Mouse (Mus musculus): ENCODE results near the gene Lif. TPM values are rescaled to one million over a fixed set of nuclear protein-coding genes. Genes with fewer than 3 reads are reported as not detected.

Lif gene
- polyA plus RNA-seq, 1 experiment from 2014 or later: 0.36 TPM

GRCm38 (mm10) chr11:4268500-4268899 lies 11.1 kb downstream of the Lif start:
- Histone ChIP-seq H3K4me3 (no peak overlapping the region), H3K36me3 (replicated peaks) (no peaks in the 10 kb centered on the region), H3K27me3 (replicated peaks; ENCODE audit: low read depth, poor library complexity, severe bottlenecking) (peaks cover 89% of the 10 kb centered on the region), H3K27ac (replicated peaks) (no peak overlapping the region), H3K4me1 (peaks cover 35% of the 10 kb centered on the region), H3K9me3 (no peaks in the 10 kb centered on the region)
- WGBS: 85% methylated on average over 6 of the region's 6 CpGs
- no peak for DNase-seq (ENCODE audit: low spot score)

DNA sequence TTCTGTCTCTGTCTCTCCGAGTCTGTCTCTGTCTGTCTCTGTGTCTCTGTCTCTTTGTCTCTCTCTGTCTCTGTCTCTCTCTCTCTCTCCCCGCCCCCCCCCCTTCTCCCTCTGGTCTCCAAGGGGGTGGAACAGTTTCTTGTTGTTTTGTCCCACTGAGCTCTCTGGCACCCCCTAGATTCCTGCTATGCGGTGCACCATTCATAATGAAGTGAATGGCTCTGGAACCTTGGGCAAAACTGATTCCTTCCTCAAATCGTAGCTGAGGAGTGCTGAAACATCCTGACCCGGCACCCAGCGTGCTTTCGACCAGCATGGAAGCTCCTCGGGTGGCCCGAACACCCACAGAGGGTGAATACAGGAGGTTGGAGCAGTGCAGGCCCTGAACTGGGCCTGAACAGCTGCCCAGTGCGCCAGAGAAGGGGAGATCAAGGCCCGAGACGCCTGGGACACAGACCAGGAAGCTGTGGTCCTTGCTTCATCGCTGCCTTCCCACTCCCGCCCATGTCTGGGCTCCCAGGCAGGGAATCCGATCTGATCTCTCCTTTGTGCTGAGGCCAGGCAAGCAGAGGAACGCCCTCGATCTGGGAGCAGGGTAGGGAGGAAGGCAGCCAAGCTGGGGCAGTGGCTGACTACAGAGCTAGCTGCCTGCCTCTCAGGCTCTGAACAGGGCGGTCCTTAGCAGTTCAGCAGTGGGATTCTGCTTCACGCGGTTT lies 13.5 kb downstream of the Lif start:
- peak; percentile 50 for DNase-seq (ENCODE audit: low spot score)
- H3K27ac ChIP-seq (replicated peaks): peak overlapping the region; percentile 67
- H3K27me3 ChIP-seq (replicated peaks; ENCODE audit: low read depth, poor library complexity, severe bottlenecking): peaks cover 65% of the 10 kb centered on the region
- WGBS: 16% methylated on average over 20 of the region's 20 CpGs
- H3K9me3 ChIP-seq: no peaks in the 10 kb centered on the region
- no peaks in the 10 kb centered on the region for H3K36me3 ChIP-seq (replicated peaks)
- peaks cover 30% of the 10 kb centered on the region for H3K4me1 ChIP-seq
- no peak overlapping the region for H3K4me3 ChIP-seq

- no peak overlapping the region for H3K27ac ChIP-seq (replicated peaks)
- no peak overlapping the region for H3K4me3 ChIP-seq
- no peaks in the 10 kb centered on the region for H3K9me3 ChIP-seq
- WGBS: 52% methylated on average over 11 of the region's 11 CpGs
- H3K27me3 ChIP-seq (replicated peaks; ENCODE audit: low read depth, poor library complexity, severe bottlenecking): peaks cover 59% of the 10 kb centered on the region
- peaks cover 31% of the 10 kb centered on the region for H3K4me1 ChIP-seq
- no peaks in the 10 kb centered on the region for H3K36me3 ChIP-seq (replicated peaks)
- no peak for DNase-seq (ENCODE audit: low spot score)
These were observed 14.2 kb downstream of the Lif start for GRCm38 (mm10) chr11:4271544-4271943.

- Histone ChIP-seq H3K4me3 (no peak overlapping the region), H3K9me3 (no peaks in the 10 kb centered on the region), H3K27me3 (replicated peaks; ENCODE audit: low read depth, poor library complexity, severe bottlenecking) (peaks cover 10% of the 10 kb centered on the region), H3K36me3 (replicated peaks) (no peaks in the 10 kb centered on the region), H3K4me1 (peaks cover 17% of the 10 kb centered on the region), H3K27ac (replicated peaks) (no peak overlapping the region)
- 79% methylated on average over 11 of the region's 11 CpGs for WGBS
- no peak for DNase-seq (ENCODE audit: low spot score)
These were observed 19.1 kb downstream of the Lif start for GRCm38 (mm10) chr11:4276411-4276861.

GRCm38 (mm10) chr11:4279909-4280308 lies 22.6 kb downstream of the Lif start:
- Histone ChIP-seq H3K9me3 (no peaks in the 10 kb centered on the region), H3K36me3 (replicated peaks) (no peaks in the 10 kb centered on the region), H3K27me3 (replicated peaks; ENCODE audit: low read depth, poor library complexity, severe bottlenecking) (no peaks in the 10 kb centered on the region; the same call in none of the 2 replicates), H3K4me1 (peaks cover 34% of the 10 kb centered on the region), H3K4me3 (no peak overlapping the region), H3K27ac (replicated peaks) (0 out of 2 replicates have a peak overlapping the region, but pooled peaks have one; percentile 14)
- WGBS: 61% methylated on average over 7 of the region's 7 CpGs
- DNase-seq (ENCODE audit: low spot score): no peak

- 88% methylated on average over 6 of the region's 6 CpGs for WGBS
These were observed 24.5 kb downstream of the Lif start for GRCm38 (mm10) chr11:4281852-4282251.

GRCm38 (mm10) chr11:4283627-4284026 lies 26.3 kb downstream of the Lif start:
- Histone ChIP-seq H3K27me3 (replicated peaks; ENCODE audit: low read depth, poor library complexity, severe bottlenecking) (peaks cover 6% of the 10 kb centered on the region), H3K9me3 (no peaks in the 10 kb centered on the region), H3K36me3 (replicated peaks) (no peaks in the 10 kb centered on the region), H3K4me1 (peaks cover 23% of the 10 kb centered on the region), H3K4me3 (no peak overlapping the region), H3K27ac (replicated peaks) (peak overlapping the region; percentile 57)
- peak; percentile 90 for DNase-seq (ENCODE audit: low spot score)
- 5% methylated on average over 4 of the region's 4 CpGs for WGBS

More at GRCm38 (mm10) chr11:4281852-4282251, 24.5 kb downstream of the Lif start:
- H3K9me3 ChIP-seq: no peaks in the 10 kb centered on the region
- H3K27ac ChIP-seq (replicated peaks): no peak overlapping the region
- DNase-seq (ENCODE audit: low spot score): no peak
- no peaks in the 10 kb centered on the region; the same call in none of the 2 replicates for H3K27me3 ChIP-seq (replicated peaks; ENCODE audit: low read depth, poor library complexity, severe bottlenecking)
- H3K36me3 ChIP-seq (replicated peaks): no peaks in the 10 kb centered on the region
- no peak overlapping the region for H3K4me3 ChIP-seq
- peaks cover 23% of the 10 kb centered on the region for H3K4me1 ChIP-seq

GRCm38 (mm10) chr11:4289280-4289679 lies 31.9 kb downstream of the Lif start:
- Histone ChIP-seq H3K36me3 (replicated peaks) (no peaks in the 10 kb centered on the region), H3K9me3 (no peaks in the 10 kb centered on the region), H3K27me3 (replicated peaks; ENCODE audit: low read depth, poor library complexity, severe bottlenecking) (peaks cover 33% of the 10 kb centered on the region), H3K4me1 (peaks cover 2% of the 10 kb centered on the region; the same call in 1 of the 2 replicates), H3K27ac (replicated peaks) (no peak overlapping the region), H3K4me3 (no peak overlapping the region)
- no peak for DNase-seq (ENCODE audit: low spot score)
- 61% methylated on average over 3 of the region's 3 CpGs for WGBS

DNA sequence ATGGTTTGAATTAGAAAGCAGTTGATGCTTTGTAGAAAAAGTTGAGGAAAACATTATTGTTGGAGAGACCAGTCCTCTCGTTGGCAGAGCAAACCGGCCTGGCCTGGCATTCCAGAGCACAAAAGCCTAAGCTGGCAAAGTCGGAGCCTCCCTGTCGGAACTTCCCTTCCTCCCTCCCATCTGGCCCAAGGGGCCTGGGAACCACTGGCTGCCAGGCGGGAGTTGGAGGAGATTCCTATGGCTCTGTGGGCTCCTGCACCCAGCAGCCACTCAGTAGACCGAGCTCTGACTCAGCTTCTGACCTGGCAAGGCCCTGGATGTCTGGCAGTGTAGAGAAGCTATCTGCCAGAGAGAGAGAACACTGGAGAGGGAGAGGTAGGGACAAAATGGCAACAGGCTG lies 34.3 kb downstream of the Lif start:
- no peaks in the 10 kb centered on the region for H3K9me3 ChIP-seq
- H3K36me3 ChIP-seq (replicated peaks): no peaks in the 10 kb centered on the region
- peaks cover 49% of the 10 kb centered on the region for H3K27me3 ChIP-seq (replicated peaks; ENCODE audit: low read depth, poor library complexity, severe bottlenecking)
- DNase-seq (ENCODE audit: low spot score): no peak
- no peak overlapping the region for H3K4me3 ChIP-seq
- WGBS: 76% methylated on average over 6 of the region's 6 CpGs
- no peak overlapping the region for H3K27ac ChIP-seq (replicated peaks)
- peaks cover 11% of the 10 kb centered on the region for H3K4me1 ChIP-seq

DNA sequence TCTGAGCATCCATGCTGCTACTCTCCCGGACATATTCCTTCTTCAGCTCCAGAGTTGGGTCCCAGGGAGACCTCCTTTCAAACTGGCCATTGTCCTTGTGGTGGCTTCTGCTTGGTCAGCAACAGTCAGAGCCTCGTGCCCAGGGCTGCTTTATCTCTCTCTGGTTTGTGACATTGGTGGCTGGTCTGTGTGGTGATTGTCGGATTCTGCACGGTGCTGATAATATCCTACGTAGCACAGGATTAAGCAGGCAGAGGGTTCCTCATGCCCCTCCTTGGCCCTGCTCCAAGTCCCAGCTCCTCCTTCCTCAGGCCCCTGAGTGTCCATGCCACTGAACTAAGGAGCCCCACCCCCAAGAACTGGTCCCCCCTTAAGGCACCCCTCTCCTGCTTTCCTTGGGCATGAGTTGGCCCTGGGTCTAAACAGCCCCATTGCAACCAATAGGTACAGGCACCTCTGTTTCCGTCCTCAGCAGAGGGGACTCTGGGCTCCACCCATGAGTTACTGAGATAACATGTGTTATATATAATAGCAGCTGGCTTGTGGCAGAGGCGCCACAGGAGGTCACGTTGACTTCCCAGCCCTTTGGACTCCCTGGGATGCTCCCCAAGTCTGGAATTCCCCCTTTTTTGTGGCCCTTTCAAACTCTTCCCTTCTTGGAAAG lies 35.0 kb downstream of the Lif start:
- Histone ChIP-seq H3K36me3 (replicated peaks) (no peaks in the 10 kb centered on the region), H3K27ac (replicated peaks) (no peak overlapping the region), H3K4me1 (peaks cover 16% of the 10 kb centered on the region), H3K4me3 (no peak overlapping the region), H3K27me3 (replicated peaks; ENCODE audit: low read depth, poor library complexity, severe bottlenecking) (peaks cover 52% of the 10 kb centered on the region), H3K9me3 (no peaks in the 10 kb centered on the region)
- no peak for DNase-seq (ENCODE audit: low spot score)
- 74% methylated on average over 8 of the region's 8 CpGs for WGBS

DNA sequence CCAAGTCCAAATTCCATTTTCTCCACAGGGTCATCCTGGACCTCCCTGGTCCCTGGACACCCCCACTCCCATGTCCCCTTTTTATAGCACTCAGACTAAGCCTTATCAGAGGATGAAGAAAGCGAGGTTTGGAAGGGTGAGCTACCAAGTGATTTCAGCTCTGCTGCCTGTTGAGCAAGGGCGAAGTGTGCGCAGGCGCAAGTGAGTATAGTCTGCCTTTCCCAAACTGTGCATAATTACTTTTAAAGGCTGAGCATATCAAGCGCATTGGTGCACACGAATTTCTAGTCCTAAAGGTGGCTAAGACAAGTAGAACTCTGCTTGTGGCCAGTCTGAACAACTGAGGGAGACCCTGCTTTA lies 35.5 kb downstream of the Lif start:
- Histone ChIP-seq H3K36me3 (replicated peaks) (no peaks in the 10 kb centered on the region), H3K27me3 (replicated peaks; ENCODE audit: low read depth, poor library complexity, severe bottlenecking) (peaks cover 55% of the 10 kb centered on the region), H3K4me3 (no peak overlapping the region), H3K9me3 (no peaks in the 10 kb centered on the region), H3K27ac (replicated peaks) (no peak overlapping the region), H3K4me1 (peaks cover 16% of the 10 kb centered on the region)
- no peak for DNase-seq (ENCODE audit: low spot score)
- WGBS: 86% methylated on average over 6 of the region's 6 CpGs

- WGBS: 86% methylated on average over 4 of the region's 4 CpGs
- Histone ChIP-seq H3K36me3 (replicated peaks) (no peaks in the 10 kb centered on the region), H3K4me3 (no peak overlapping the region), H3K4me1 (peaks cover 17% of the 10 kb centered on the region), H3K9me3 (no peaks in the 10 kb centered on the region), H3K27ac (replicated peaks) (no peak overlapping the region), H3K27me3 (replicated peaks; ENCODE audit: low read depth, poor library complexity, severe bottlenecking) (peaks cover 55% of the 10 kb centered on the region)
- DNase-seq (ENCODE audit: low spot score): no peak
These were observed 36.1 kb downstream of the Lif start for GRCm38 (mm10) chr11:4293481-4293880.

- no peak for DNase-seq (ENCODE audit: low spot score)
- WGBS: 85% methylated on average over 6 of the region's 6 CpGs
- H3K4me3 ChIP-seq: no peak overlapping the region
- H3K9me3 ChIP-seq: no peaks in the 10 kb centered on the region
- H3K36me3 ChIP-seq (replicated peaks): no peaks in the 10 kb centered on the region
- no peak overlapping the region for H3K27ac ChIP-seq (replicated peaks)
- H3K27me3 ChIP-seq (replicated peaks; ENCODE audit: low read depth, poor library complexity, severe bottlenecking): peaks cover 55% of the 10 kb centered on the region
- peaks cover 23% of the 10 kb centered on the region for H3K4me1 ChIP-seq
These were observed 36.7 kb downstream of the Lif start for GRCm38 (mm10) chr11:4294047-4294446.

Measured in embryonic facial prominence, embryonic 10.5 days (tissue).